Mouse (Mus musculus) lung, embryonic 15.5 days (tissue): ENCODE data around the gene Spert. TPM values are rescaled to one million over a fixed set of nuclear protein-coding genes. Genes with fewer than 3 reads are reported as not detected.

Experiments used
- ATAC-seq: fragments of 200-750 bp; cut with Nextera tagmentation; 2 replicates; pipeline ENCODE4 v1.8.0; 2017; ENCODE audit warnings: moderate number of reproducible peaks, borderline replicate concordance; ENCODE audit not compliant: low FRiP score, low TSS enrichment; ENCODE audit errors: extremely low read depth
- H3K27ac ChIP-seq: fragments of 300-500 bp; sonication (generic); 2 replicates; pipeline ENCODE4 v1.5.1; 2015; ENCODE audit warnings: moderate library complexity, mild to moderate bottlenecking, inconsistent platforms
- H3K27me3 ChIP-seq: fragments of 300-500 bp; sonication (generic); 2 replicates; pipeline ENCODE4 v1.6.1; 2015; ENCODE audit warnings: inconsistent platforms
- H3K36me3 ChIP-seq: fragments of 300-500 bp; sonication (generic); 2 replicates; pipeline ENCODE4 v1.6.1; 2015; ENCODE audit warnings: inconsistent platforms
- H3K4me1 ChIP-seq: fragments of 300-500 bp; sonication (generic); 2 replicates; pipeline ENCODE4 v1.6.1; 2015; ENCODE audit warnings: inconsistent platforms
- H3K4me2 ChIP-seq: fragments of 300-500 bp; sonication (generic); 2 replicates; pipeline ENCODE4 v1.6.1; 2015; ENCODE audit warnings: inconsistent platforms, mild to moderate bottlenecking, moderate library complexity
- H3K4me3 ChIP-seq: fragments of 300-500 bp; sonication (generic); 2 replicates; pipeline ENCODE4 v1.5.1; 2015; ENCODE audit warnings: mild to moderate bottlenecking, inconsistent platforms
- H3K9ac ChIP-seq: fragments of 300-500 bp; sonication (generic); 2 replicates; pipeline ENCODE4 v1.6.1; 2015; ENCODE audit warnings: inconsistent platforms
- H3K9me3 ChIP-seq: fragments of 300-500 bp; sonication (generic); 2 replicates; pipeline ENCODE4 v1.6.1; 2016; ENCODE audit warnings: inconsistent platforms
- WGBS: fragments of 180-500 bp; shearing (Covaris S2); methylation state at CpG from one replicate; pipeline ENCODE4 v1.1.7; 2015; 5-methylcytosine and 5-hydroxymethylcytosine counted together
- polyA plus RNA-seq: library from polyadenylated mRNA; unstranded; fragments of >200 nt; fragmentation: Nextera tagmentation; extraction: Ambion mirVana; gene quantifications from 2 replicates; pipeline ENCODE4 v1.2.1, GENCODE M21; 2015

The Spert gene
- not detected in 2 replicates for polyA plus RNA-seq

DNA sequence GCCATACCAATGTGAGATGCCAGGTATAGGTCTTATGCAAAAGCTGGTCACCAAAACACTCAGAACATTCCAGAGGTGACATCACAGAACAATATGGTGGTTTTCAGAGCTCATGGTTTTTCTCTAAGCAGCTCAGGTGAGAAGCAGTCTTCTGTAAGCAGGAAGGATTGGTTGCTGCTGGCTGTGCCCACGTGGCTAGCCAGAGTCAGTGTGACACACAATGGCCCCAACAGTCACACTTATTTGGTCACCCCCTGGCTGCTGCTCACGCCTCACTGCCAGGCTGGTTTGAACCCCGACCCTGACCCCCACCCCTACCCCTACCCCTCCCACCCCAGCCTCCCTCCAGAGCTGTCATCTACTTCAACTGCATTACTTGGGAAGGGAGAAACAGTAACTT lies at the start of gene Spert:
Spert (minus strand) TSS at position 139 of the 400 bp plus-strand sequence.
- WGBS = 51% methylated on average over 3 of the region's 3 CpGs
- H3K4me1 ChIP-seq = no peaks in the 10 kb centered on the region
- no peak within 1 kb of the TSS for H3K27ac ChIP-seq
- ATAC-seq = no peak
- no peak within 1 kb of the TSS for H3K4me3 ChIP-seq
- no peaks in the 10 kb centered on the region for H3K27me3 ChIP-seq
- H3K36me3 ChIP-seq = no peaks in the 10 kb centered on the region
- no peaks in the 10 kb centered on the region for H3K9me3 ChIP-seq
- no peak within 1 kb of the TSS for H3K4me2 ChIP-seq
- no peak within 1 kb of the TSS for H3K9ac ChIP-seq

DNA sequence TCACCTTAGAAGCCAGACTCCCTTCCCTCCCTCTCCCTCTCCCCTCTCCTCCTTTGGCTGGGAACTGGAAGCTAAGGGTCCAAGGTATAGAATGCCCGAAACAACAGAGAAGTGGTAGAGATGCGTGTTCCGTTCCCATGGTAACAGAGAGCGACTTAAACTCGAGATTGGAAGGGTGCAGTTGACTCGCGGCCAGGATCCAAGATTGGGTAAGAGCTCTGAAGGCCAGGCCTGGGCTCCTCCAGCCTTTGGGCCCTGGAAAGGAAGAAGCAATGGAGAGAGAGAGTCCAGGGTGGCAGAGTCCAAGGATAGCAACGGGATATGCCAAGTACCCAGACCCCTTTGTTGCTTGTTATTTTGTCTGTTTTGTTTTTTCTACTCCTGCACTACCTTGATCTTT lies 49.2 kb upstream of the Spert start, which contains the start of gene Erich6b:
Erich6b (plus strand) TSS at position 180 of the 400 bp plus-strand sequence.
- Histone ChIP-seq H3K9me3 (no peaks in the 10 kb centered on the region), H3K27ac (no peak within 1 kb of the TSS), H3K4me3 (no peak within 1 kb of the TSS), H3K4me1 (peaks cover 8% of the 10 kb centered on the region; the same call in 1 of the 2 replicates), H3K4me2 (no peak within 1 kb of the TSS), H3K9ac (no peak within 1 kb of the TSS), H3K36me3 (no peaks in the 10 kb centered on the region), H3K27me3 (no peaks in the 10 kb centered on the region)
- ATAC-seq = no peak
- 62% methylated on average over 8 of the region's 8 CpGs for WGBS

DNA sequence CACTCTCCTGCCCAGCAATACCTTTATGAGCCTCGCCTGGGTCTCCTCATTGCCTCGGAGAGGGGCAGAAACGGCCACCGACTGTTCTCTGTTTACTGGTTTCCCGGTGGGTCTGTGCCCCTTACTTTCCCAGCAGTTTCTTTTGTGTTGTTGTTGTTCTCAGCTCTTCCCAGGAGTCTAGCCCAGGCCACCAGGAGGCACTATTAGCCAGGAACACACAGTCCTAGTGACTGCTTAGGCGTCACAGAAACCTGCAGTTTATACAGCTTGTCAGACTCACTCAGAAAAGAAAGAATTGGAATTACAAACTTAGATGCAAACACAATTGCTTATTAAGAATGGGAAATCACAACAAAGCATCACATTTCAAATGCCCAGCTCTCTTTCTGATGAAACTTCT lies 48.5 kb upstream of the Spert start:
- Histone ChIP-seq H3K4me1 (peaks cover 5% of the 10 kb centered on the region; the same call in 1 of the 2 replicates), H3K27me3 (no peaks in the 10 kb centered on the region), H3K27ac (no peak overlapping the region), H3K9me3 (no peaks in the 10 kb centered on the region), H3K9ac (no peak overlapping the region), H3K36me3 (no peaks in the 10 kb centered on the region), H3K4me2 (no peak overlapping the region), H3K4me3 (no peak overlapping the region)
- ATAC-seq = no peak; the same call in 1 of the 2 replicates
- 66% methylated on average over 6 of the region's 6 CpGs for WGBS

DNA sequence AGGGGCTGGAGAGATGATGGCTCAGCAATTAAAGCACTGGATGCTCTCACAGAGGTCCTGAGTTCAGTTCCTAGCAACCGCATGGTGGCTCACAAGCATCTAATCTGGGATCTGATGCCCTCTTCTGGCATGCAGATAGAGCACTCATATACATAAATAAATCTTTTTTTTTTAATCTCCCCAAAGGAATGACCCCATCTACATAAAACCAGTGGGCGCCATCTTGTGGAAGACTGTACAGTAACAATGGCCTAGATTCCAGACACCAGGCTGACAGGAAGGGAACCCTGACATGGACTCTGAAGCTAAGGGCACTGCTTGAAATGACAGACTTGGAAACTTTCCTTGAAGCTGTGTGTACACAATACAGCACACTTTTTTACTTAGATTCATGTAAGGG lies 47.9 kb upstream of the Spert start:
- no peak for ATAC-seq
- H3K9me3 ChIP-seq = no peaks in the 10 kb centered on the region
- no peak overlapping the region for H3K9ac ChIP-seq
- no peak overlapping the region for H3K27ac ChIP-seq
- H3K4me2 ChIP-seq = no peak overlapping the region
- no peaks in the 10 kb centered on the region for H3K27me3 ChIP-seq
- 79% methylated on average over 2 of the region's 2 CpGs for WGBS
- no peak overlapping the region for H3K4me3 ChIP-seq
- H3K36me3 ChIP-seq = no peaks in the 10 kb centered on the region
- H3K4me1 ChIP-seq = peaks cover 6% of the 10 kb centered on the region

DNA sequence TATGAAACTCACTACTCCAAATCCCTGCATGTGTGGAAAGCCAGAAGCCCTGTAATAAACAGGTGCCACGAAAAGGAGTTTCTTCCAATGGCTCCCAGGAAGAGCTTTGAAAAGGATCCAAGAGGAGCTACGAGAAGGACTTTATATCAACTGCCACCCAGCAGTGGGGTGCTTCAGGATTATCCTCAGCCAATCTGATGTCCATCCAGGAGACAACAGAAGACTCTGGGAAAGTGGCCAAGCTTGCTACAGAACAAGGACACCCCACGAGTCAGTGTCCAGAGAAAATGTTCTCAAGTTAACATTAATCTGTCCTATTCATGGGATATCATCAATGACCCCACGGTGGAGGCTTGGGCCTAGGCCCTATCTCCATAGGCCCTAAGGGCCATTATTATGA lies 44.7 kb upstream of the Spert start:
- Histone ChIP-seq H3K27me3 (no peaks in the 10 kb centered on the region), H3K4me2 (no peak overlapping the region), H3K4me1 (peaks cover 12% of the 10 kb centered on the region), H3K27ac (no peak overlapping the region), H3K36me3 (no peaks in the 10 kb centered on the region), H3K9ac (no peak overlapping the region), H3K4me3 (no peak overlapping the region), H3K9me3 (no peaks in the 10 kb centered on the region)
- WGBS = 61% methylated on average over 4 of the region's 4 CpGs
- ATAC-seq = no peak

DNA sequence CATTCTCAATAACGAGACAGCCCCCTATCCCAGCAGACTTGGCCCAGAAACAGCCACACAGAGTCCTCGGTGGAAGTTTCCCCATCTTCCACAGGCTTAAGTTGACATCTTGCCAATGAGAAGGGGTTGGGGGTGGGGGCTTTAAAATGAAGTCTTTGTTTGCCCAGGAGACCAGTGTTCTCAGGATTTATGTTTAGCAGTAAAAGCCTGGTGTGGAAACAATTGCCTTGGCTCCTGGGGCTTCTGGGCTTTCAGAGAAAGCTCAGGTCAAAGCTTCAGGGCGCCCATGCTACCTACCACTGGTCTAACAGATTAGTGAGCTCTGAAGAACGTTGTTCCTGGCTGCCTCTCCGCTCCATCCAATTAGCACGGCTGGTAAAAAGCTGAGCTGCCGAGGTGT lies 43.2 kb upstream of the Spert start:
- Histone ChIP-seq H3K9ac (no peak overlapping the region), H3K9me3 (no peaks in the 10 kb centered on the region), H3K36me3 (no peaks in the 10 kb centered on the region), H3K4me2 (no peak overlapping the region), H3K27me3 (no peaks in the 10 kb centered on the region), H3K27ac (no peak overlapping the region), H3K4me3 (no peak overlapping the region), H3K4me1 (peaks cover 12% of the 10 kb centered on the region)
- WGBS = 51% methylated on average over 7 of the region's 7 CpGs
- no peak for ATAC-seq

DNA sequence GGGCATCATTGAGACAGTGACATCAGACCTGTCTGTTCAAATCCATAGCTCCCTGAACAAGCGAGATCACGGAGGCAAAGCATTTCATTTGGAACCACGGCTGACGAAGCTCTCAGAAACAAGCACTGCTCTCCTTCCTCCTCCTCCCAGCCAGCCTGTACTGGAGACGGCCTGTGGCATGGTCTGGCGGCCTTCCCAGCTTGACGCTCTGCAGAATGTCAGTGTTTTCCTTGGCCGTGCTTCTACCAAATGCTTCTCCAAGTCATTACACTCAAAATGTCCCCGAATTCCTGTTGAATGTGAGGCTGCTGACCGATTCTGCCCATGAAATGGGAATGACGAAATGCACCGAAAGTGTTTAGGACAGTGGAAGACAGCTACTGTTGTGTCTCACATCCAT lies 42.4 kb upstream of the Spert start:
- 45% methylated on average over 12 of the region's 12 CpGs for WGBS
- no peak overlapping the region for H3K4me3 ChIP-seq
- H3K27me3 ChIP-seq = no peaks in the 10 kb centered on the region
- H3K27ac ChIP-seq = no peak overlapping the region
- H3K36me3 ChIP-seq = no peaks in the 10 kb centered on the region
- H3K4me1 ChIP-seq = peaks cover 12% of the 10 kb centered on the region
- no peak overlapping the region for H3K4me2 ChIP-seq
- peak; percentile 70; the same call in 1 of the 2 replicates for ATAC-seq
- H3K9ac ChIP-seq = no peak overlapping the region
- H3K9me3 ChIP-seq = no peaks in the 10 kb centered on the region

DNA sequence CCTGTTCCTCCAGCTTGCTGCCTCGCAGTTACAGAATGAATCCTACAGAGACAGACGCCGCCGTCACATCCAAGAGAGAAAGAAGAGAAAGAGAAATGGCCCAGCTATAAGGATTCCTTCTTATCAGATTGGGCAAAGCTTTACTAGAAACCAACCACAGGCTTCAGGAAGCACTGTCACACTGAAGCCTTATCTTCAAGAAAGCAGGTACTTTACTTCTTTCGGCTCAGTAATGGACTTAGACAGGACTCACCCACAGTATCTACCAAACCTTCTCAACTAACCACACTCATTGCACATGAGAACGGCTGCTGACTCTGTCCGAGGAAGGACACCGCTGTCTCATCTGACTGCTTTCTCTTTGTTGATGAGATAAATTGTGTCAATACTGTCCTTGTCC lies 36.0 kb upstream of the Spert start:
- Histone ChIP-seq H3K36me3 (no peaks in the 10 kb centered on the region), H3K9ac (no peak overlapping the region), H3K27me3 (no peaks in the 10 kb centered on the region), H3K27ac (no peak overlapping the region), H3K4me3 (no peak overlapping the region), H3K9me3 (no peaks in the 10 kb centered on the region), H3K4me2 (no peak overlapping the region), H3K4me1 (no peaks in the 10 kb centered on the region)
- no peak for ATAC-seq
- WGBS = 85% methylated on average over 8 of the region's 8 CpGs

DNA sequence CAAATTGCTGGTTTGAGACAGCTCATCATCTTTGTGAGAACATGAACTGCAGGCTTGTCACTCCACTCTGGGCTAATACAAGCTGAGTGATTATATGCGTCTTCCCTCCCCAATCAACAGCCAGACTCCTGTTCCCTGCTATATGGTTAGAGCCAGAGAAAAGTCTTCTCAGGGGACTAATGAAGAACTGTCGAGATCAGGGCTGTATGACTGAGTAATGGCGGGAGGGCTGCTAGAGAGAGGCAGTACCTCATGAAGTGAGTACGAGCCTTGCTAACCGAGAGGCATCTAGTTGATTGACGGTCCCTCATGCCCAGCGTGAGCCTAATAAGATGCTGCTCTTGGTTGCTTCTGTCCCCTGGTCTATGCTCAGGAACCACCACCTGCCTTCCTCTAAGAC lies 30.1 kb upstream of the Spert start:
- no peak overlapping the region for H3K9ac ChIP-seq
- no peak overlapping the region for H3K4me3 ChIP-seq
- H3K9me3 ChIP-seq = no peaks in the 10 kb centered on the region
- no peaks in the 10 kb centered on the region for H3K36me3 ChIP-seq
- 71% methylated on average over 7 of the region's 7 CpGs for whole genome bisulfite sequencing
- no peak for ATAC-seq
- no peaks in the 10 kb centered on the region for H3K27me3 ChIP-seq
- no peaks in the 10 kb centered on the region for H3K4me1 ChIP-seq
- H3K4me2 ChIP-seq = no peak overlapping the region
- no peak overlapping the region for H3K27ac ChIP-seq

DNA sequence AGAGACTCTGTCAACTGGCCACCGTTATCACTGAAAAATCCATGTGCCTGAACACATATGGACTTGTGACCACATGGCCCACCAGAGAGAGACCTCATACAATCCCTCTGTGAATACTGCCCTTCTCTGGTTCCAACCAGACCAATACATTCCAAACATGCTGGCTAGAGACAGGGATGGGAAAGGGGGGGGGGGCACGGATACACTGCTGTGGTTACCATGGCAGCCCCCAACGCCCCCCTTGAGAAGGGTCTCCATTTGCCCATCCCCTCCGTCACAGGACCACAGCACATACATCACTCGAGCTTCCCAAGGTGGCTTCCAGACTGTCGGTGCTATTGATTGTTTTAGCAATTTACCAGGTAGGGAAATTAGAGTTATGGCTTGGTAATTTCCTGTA lies 23.5 kb upstream of the Spert start:
- H3K27me3 ChIP-seq = no peaks in the 10 kb centered on the region
- no peak overlapping the region for H3K9ac ChIP-seq
- H3K4me2 ChIP-seq = no peak overlapping the region
- H3K4me3 ChIP-seq = no peak overlapping the region
- H3K4me1 ChIP-seq = no peaks in the 10 kb centered on the region
- no peak overlapping the region for H3K27ac ChIP-seq
- ATAC-seq = no peak
- H3K9me3 ChIP-seq = no peaks in the 10 kb centered on the region
- no peaks in the 10 kb centered on the region for H3K36me3 ChIP-seq
- WGBS = 71% methylated on average over 6 of the region's 6 CpGs

DNA sequence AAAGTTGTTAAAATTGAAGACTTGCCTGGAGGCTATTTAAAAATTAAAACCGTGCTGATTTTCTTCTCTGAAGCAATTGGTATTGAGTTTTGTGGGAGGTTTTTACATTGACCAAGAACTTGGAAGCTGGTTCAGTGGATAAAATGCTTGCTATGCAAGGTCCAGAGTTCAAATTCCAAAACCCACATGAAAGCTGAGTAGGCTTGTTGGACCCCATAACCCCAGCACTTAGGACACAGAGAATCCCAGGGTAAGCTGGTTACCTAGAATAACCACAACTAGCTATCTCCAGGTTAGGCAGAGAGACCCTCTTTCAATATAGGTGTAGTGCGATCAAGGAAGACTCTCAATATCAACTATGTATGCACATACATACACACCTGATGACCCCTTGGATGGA lies 16.3 kb upstream of the Spert start:
- Histone ChIP-seq H3K36me3 (no peaks in the 10 kb centered on the region), H3K4me2 (no peak overlapping the region), H3K9ac (no peak overlapping the region), H3K9me3 (no peaks in the 10 kb centered on the region), H3K4me3 (no peak overlapping the region), H3K4me1 (no peaks in the 10 kb centered on the region), H3K27me3 (no peaks in the 10 kb centered on the region), H3K27ac (no peak overlapping the region)
- WGBS = 94% methylated on average over 2 of the region's 2 CpGs
- ATAC-seq = no peak

DNA sequence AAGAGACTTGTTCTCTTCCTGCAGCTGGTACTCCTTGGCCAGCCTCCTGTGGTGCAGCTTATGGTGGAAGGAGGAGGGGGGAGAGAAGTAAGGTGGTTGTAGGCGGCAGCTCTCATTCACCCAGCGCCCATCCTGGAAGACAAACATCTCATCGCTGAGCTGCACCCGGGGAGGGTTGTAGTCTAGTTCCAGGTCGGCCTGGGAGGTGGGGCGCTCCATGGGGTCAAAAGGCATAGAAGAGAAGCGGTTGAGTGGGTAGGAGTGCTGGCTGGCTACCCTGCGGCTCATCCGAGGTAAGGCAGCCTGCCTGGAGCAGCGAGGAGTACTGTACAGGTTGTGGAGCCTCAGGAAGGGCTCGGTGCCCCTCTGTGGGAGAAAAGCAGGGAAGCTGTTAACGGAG lies 9.0 kb downstream of the Spert start:
- no peak overlapping the region for H3K9ac ChIP-seq
- no peaks in the 10 kb centered on the region for H3K4me1 ChIP-seq
- no peak overlapping the region for H3K4me3 ChIP-seq
- H3K27me3 ChIP-seq = no peaks in the 10 kb centered on the region
- ATAC-seq = no peak
- WGBS = 70% methylated on average over 12 of the region's 12 CpGs
- no peaks in the 10 kb centered on the region for H3K9me3 ChIP-seq
- H3K27ac ChIP-seq = no peak overlapping the region
- H3K36me3 ChIP-seq = no peaks in the 10 kb centered on the region
- H3K4me2 ChIP-seq = no peak overlapping the region

DNA sequence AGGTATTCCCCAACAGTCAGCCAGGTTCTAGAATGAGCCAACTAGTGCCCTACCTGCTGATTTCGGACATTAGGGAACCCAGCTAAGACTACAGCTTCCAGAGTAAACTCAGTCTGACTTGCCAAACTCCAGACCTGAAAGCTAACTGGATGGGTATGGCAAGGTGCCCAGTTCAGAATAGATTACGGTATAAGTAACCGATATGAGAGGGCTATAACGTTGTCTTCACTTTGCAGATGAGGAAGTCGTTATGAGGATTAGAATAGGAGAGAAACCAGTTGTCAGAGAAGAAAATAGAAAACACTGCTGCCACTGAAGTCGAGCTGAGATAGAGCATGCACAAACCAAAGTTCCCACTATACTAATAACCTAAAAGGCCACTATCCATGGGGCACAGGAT lies 13.9 kb downstream of the Spert start:
- WGBS = 72% methylated on average over 6 of the region's 6 CpGs

More for the DNA sequence above, 13.9 kb downstream of the Spert start:
- no peak overlapping the region for H3K27ac ChIP-seq
- no peak overlapping the region for H3K4me3 ChIP-seq
- no peaks in the 10 kb centered on the region for H3K9me3 ChIP-seq
- no peaks in the 10 kb centered on the region for H3K36me3 ChIP-seq
- ATAC-seq = no peak
- no peaks in the 10 kb centered on the region for H3K4me1 ChIP-seq
- no peak overlapping the region for H3K4me2 ChIP-seq
- H3K27me3 ChIP-seq = no peaks in the 10 kb centered on the region
- H3K9ac ChIP-seq = no peak overlapping the region
